Mouse (Mus musculus) fat pad, adult 2 months (tissue): Measurements from ENCODE around the gene 1700021F07Rik.

Source experiments
- DNase-seq: peaks from one replicate; pipeline ENCODE4 v3.0.0-alpha.2; 2011; ENCODE audit warnings: low read depth, low spot score; ENCODE audit errors: extremely low read depth

The 1700021F07Rik gene

GRCm38 (mm10) chr2:173561851-173562442 lies 39.6 kb downstream of the 1700021F07Rik start:
- no peak for DNase-seq

GRCm38 (mm10) chr2:173563336-173563735 lies 41.0 kb downstream of the 1700021F07Rik start:
- DNase-seq: no peak

GRCm38 (mm10) chr2:173564179-173564578 lies 41.8 kb downstream of the 1700021F07Rik start:
- DNase-seq: no peak
